Mouse (Mus musculus): ENCODE data around the gene Ptprt.
A peak's percentile ranks its signal among the peaks of the same experiment; 100 is the strongest.
"Not testable (repeated sequence)": the region's sequence is repeated elsewhere in the genome, so short reads cannot be mapped to it uniquely, and the experiment has no call there.

The Ptprt gene

GRCm38 (mm10) chr2:162210564-162210963, 450.4 kb downstream of the Ptprt start:
- no peak for DNase-seq (ENCODE audit: low spot score)

- no peak for DNase-seq (ENCODE audit: low spot score)
These were observed 463.6 kb downstream of the Ptprt start for GRCm38 (mm10) chr2:162197316-162197715.

DNA sequence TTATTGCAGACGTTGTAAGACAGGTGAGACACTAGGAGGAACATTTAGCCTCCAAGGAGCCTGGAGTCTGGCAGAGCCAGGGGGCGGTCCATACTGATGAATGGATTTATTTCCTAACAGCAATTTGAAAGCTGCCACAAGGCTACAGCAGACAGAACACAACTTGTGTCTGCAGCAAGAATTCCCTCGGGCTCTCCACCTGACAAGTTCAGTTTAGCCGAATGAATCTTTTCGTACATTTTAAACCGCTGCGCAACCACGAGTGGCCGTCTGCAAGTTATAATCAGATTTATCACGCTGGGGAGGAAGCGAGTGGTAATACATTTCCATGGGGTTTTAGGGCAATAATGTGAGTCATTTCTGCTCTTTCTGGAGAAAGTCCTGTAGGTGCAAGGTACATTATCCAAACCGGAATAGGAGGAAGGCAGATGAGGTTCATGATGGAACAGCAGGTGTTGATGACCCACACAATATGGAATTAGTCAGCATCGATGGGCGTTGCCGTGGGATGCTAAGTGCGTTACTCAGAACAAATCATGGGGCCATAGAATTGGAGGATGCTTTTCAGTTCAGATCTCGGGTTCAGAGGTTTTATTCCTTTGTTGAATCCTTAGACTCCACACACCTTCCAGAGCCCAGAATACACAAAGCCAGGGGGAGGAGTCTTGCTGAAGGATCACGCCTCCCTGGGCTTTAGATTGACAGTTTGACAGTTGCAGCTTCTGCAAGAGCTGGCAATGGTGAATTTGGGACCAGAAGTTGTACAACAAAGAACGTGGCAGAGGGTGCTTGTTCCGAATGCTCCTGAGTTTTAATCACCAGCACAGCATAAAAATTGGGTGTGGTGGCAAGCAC, 478.1 kb downstream of the Ptprt start:
- DNase-seq (ENCODE audit: low spot score): no peak

- no peak for DNase-seq (ENCODE audit: low spot score)
These were observed 479.1 kb downstream of the Ptprt start for GRCm38 (mm10) chr2:162181826-162182225.

- no peak for DNase-seq (ENCODE audit: low spot score)
These were observed 488.4 kb downstream of the Ptprt start for GRCm38 (mm10) chr2:162172529-162172928.

DNA sequence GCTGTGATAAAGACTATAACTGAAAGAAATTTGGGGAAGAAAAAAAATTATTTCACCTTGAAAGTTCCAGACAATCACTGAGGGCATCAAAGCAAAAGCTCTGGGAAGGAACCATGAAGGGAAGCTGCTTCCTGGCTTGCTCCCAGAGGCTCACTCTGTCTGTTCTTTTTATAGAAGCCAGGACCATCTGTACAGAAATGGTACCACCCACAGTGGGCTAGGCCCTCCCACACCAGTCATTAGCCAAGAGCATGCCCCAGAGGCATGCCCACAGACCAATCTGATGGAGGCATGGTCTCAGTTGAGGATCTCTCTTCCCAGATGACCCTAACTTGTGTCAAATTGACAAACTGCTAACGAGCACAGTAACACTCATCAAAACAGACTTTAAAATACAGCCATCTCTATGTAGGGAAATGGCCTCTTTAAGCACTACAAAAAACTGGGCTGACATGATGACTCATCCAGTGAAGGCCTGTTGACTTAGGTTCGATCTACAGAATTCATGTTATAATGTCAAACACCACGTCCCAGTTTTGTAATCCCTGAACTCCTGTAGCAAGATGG, 519.0 kb downstream of the Ptprt start:
- no peak for DNase-seq (ENCODE audit: low spot score)

DNA sequence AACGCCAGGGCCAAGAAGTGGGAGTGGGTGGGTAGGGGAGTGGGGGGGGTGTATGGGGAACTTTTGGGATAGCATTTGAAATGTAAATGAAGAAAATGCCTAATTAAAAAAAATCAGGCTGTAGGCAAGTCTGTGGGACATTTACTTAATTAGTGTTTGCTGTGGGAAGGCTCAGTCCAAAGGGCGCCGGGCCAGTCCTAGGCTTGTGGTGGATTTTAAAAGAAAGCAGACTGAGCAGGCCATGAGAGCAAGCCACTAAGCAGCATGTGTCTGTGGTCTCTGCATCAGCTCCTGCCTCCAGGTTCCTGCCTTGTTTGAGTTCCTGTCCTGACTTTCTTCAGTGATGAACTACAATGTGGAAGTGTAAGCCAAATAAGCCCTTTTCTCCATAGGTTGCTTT, 524.8 kb downstream of the Ptprt start:
- DNase-seq (ENCODE audit: low spot score): not testable (repeated sequence)

DNA sequence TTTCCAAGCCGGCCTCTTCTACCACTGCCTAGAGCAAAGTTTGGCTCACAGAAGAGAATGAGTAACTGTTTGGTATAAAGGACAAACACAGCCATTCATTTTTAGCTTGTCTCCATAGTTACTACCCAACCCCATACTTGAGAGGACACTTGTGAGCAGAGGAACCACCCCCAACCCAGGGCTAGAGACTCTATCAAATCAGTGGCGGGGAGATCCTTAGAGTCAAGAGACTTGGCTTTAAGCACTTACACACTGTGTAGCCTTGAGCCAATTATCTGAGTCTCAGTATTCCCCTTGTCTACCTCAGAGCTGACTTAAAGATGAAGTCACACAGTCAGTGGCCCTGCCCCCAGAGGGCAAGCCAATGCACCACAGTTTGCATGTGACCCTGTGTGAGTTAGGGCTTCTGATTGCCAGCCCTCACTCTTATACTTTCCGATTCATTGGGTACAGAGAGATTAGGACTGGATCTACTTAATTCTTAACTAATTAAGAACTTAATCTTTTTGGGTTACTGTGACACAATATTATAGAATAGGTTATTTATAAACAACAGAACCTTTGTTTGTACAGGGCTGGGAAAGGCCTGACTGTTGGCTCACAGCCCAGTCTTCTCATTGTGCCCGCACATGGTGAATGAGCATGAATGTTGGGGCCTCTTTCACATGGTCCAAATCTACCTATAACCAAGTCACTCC, 529.2 kb downstream of the Ptprt start:
- no peak for DNase-seq (ENCODE audit: low spot score)

DNA sequence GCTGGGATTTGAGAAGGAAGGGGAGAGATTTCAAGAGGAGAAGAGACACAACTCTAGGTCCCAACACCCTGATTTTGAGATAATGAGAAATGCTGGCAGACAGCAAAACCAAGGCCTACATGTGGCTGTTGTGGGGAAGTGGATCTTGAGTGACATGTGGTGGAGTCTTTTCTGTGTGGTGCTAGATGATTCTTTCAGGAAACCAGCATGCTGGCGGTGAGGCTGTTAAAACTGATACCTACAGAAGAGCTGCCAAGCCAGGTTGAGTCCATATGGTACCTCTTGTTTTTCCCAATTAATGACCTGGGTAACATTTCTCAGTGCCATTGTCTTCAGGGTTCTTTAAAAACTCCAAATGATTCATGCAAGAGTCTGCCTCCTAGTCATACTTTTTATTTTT, 531.1 kb downstream of the Ptprt start:
- no peak for DNase-seq (ENCODE audit: low spot score)

GRCm38 (mm10) chr2:162118041-162118440, 542.9 kb downstream of the Ptprt start:
- no peak for DNase-seq (ENCODE audit: low spot score)

- peak; percentile 11 for DNase-seq (ENCODE audit: low spot score)
These were observed 578.6 kb downstream of the Ptprt start for GRCm38 (mm10) chr2:162082391-162082790.

DNA sequence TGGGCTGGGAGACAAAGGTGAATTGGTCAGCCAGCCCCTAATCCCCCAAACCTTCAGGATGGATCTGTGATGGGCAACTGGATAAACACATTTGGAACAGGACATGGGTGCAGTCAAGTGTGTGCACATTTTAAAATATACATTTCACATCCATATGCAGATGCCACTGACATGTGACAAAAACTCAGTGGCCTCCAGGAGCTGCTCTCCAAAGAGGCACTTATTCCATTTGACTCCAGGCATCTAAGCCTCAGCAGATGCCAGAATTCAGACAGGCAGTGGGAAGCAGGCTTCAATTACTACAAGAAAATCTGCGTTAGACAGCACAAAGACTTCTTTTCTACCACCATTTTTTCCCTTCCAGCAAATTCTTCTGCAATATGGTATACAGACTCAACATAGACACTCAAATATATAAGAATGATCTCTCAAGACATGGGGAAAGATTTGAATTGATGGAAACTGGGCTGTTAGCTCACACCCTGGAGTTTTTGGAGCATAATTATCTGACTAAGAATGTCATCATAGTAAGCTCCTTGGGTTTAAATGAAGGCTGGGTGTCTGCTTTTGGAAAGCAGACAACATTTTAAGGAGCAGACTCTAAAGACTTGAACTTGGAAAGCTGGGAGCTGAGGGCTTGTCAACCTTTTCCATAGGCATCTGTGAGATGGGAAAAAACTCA, 580.1 kb downstream of the Ptprt start:
- DNase-seq (ENCODE audit: low spot score): no peak

GRCm38 (mm10) chr2:162078571-162079280, 582.2 kb downstream of the Ptprt start:
- peak; percentile 14 for DNase-seq (ENCODE audit: low spot score)

- no peak for DNase-seq (ENCODE audit: low spot score)
These were observed 608.1 kb downstream of the Ptprt start for GRCm38 (mm10) chr2:162052816-162053215.

GRCm38 (mm10) chr2:162050198-162050597, 610.7 kb downstream of the Ptprt start:
- no peak for DNase-seq (ENCODE audit: low spot score)

- no peak for DNase-seq (ENCODE audit: low spot score)
These were observed 625.3 kb downstream of the Ptprt start for GRCm38 (mm10) chr2:162035615-162036014.

DNA sequence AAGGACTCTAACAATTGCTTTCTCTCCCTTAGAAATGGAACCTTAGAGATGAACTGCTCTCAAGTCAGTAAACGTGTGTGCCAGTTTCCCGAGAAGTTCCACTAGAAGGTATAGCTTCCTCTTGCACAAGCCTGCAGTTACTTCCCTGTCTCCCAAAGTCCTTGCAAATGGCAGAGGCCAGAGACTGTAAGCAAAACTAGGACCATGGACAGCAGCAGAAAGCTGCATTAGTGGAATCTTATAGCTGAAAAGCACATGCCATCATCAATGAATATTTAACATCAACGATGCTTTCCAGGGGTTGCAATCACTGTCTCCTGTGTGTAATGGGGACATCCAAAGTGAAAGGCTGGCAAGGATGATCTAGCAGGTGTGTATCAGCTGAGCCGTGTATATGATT, 629.3 kb downstream of the Ptprt start:
- no peak for DNase-seq (ENCODE audit: low spot score)

- DNase-seq (ENCODE audit: low spot score): no peak
These were observed 659.9 kb downstream of the Ptprt start for GRCm38 (mm10) chr2:162001016-162001415.

- no peak for DNase-seq (ENCODE audit: low spot score)
These were observed 678.6 kb downstream of the Ptprt start for GRCm38 (mm10) chr2:161982311-161982710.

GRCm38 (mm10) chr2:161961179-161962163, 699.5 kb downstream of the Ptprt start:
- DNase-seq (ENCODE audit: low spot score): no peak

GRCm38 (mm10) chr2:161945424-161945823, 715.5 kb downstream of the Ptprt start:
- no peak for DNase-seq (ENCODE audit: low spot score)

All from layer of hippocampus, adult 11-12 months (tissue).